Mouse (Mus musculus) CH12F3 (cell line): ENCODE results near the gene Ndufs2.

Source experiments
- in situ Hi-C: fragments of 300-500 bp; cut with MboI; formaldehyde crosslinking; loops from 2 replicates; pipeline ENCODE4 v1.14.3; 2020; ENCODE audit warnings: low sequenced_read_pairs

Gene Ndufs2

GRCm38 (mm10) chr1:171205704-171206493, 45.3 kb downstream of the Ndufs2 start:
- in situ Hi-C loops, result no loop called here

GRCm38 (mm10) chr1:171204249-171204644, 46.9 kb downstream of the Ndufs2 start:
- in situ Hi-C loops, result no loop called here

- in situ Hi-C loops, result no loop called here
Observed at GRCm38 (mm10) chr1:171203471-171204248, 47.5 kb downstream of the Ndufs2 start.

- in situ Hi-C loops, result no loop called here
Observed at GRCm38 (mm10) chr1:171200769-171201168, 50.4 kb downstream of the Ndufs2 start.

- in situ Hi-C loops, result no loop called here
Observed at GRCm38 (mm10) chr1:171199532-171199931, 51.7 kb downstream of the Ndufs2 start.

- in situ Hi-C loops, result no loop called here
Observed at GRCm38 (mm10) chr1:171195887-171196397, 55.2 kb downstream of the Ndufs2 start, which contains the start of gene Pcp4l1. Pcp4l1 (minus strand) TSS chr1:171196268.

GRCm38 (mm10) chr1:171195046-171195822, 56.0 kb downstream of the Ndufs2 start:
- in situ Hi-C loops, result no loop called here

GRCm38 (mm10) chr1:171193911-171194830, 57.0 kb downstream of the Ndufs2 start:
- in situ Hi-C loops, result no loop called here

- in situ Hi-C loops, result no loop called here
Observed at GRCm38 (mm10) chr1:171193093-171193840, 57.9 kb downstream of the Ndufs2 start.

- in situ Hi-C loops, result no loop called here
Observed at GRCm38 (mm10) chr1:171192283-171192682, 58.9 kb downstream of the Ndufs2 start.

GRCm38 (mm10) chr1:171190832-171191231, 60.4 kb downstream of the Ndufs2 start:
- in situ Hi-C loops, result no loop called here

- in situ Hi-C loops, result no loop called here
Observed at GRCm38 (mm10) chr1:171189476-171190114, 61.6 kb downstream of the Ndufs2 start.

GRCm38 (mm10) chr1:171189046-171189445, 62.1 kb downstream of the Ndufs2 start:
- in situ Hi-C loops, result no loop called here

GRCm38 (mm10) chr1:171187851-171188700, 63.1 kb downstream of the Ndufs2 start:
- in situ Hi-C loops, result no loop called here

- in situ Hi-C loops, result no loop called here
Observed at GRCm38 (mm10) chr1:171185655-171186054, 65.5 kb downstream of the Ndufs2 start.
